In the genomic region with DNA sequence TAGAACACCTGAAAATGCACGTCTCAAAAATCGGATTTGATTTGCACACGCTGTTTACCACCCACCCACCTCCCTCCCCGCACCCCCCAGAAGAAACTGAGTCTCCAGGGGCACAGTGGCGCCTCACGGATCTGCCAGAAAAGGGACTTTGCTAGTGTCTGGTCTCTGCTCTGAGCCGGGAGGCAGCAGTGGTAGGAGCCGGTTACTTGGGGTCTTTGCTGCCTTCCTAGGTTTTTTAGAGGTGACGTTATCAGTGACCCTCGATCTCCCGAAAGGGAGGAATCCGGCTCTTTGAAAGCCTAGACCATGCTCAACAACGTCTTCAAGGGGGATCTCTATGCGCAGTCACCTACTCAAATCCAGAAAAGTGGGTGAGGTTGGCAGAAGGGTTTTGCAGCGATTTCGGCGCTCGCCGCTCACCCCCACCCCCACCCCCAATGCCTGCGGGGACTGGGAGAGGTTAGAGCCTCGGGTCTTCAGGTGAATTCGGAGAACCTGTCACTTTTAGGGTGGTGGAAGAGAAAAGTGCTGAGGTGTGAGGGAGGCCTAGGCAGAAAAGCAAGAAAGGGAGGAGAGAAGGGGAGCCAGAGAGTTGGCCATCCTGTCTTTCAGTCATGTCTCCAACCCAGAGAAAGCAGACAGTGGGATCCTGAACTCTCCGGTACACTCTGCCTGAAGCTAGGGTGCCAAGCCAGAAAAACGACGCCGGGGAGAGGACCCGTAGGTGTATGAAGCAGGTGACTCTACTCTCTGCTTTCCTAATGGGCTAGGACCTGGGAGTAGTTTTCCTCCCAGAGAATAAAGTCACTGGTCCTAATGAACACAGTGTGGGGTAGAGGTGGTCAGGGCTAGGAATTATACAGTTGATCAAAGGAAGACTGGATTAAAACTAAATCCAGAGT, we compare ENCODE assay signal across 8 mouse cellular contexts.
A peak's percentile ranks its signal among the peaks of the same experiment; 100 is the strongest.
DNase-seq lines count a peak whose midpoint lies in the region; ATAC-seq lines count a peak whose summit lies in the region.

No protein-coding gene starts in this region.

- no peak for ATAC-seq in intestine, embryonic 15.5 days
- ATAC-seq in neural tube, embryonic 11.5 days (ENCODE audit: insufficient read depth, low FRiP score, low TSS enrichment), result no peak
- no peak for ATAC-seq in megakaryocyte progenitor cell, adult 5-6 weeks (replicated peaks; ENCODE audit: poor library complexity)

- peak overlapping the region; percentile 56 for H3K9ac ChIP-seq in intestine, embryonic 15.5 days
- H3K9ac ChIP-seq in neural tube, embryonic 11.5 days (ENCODE audit: low read length), result peak overlapping the region; percentile 59

- DNase-seq in adrenal gland, adult (ENCODE audit: inconsistent age in 2 of 2, low spot score in 1 of 2), result peak; percentile 57 to 92
- DNase-seq in adrenal gland, adult 8-10 months, result no peak
- peak; percentile 25 for DNase-seq in ovary, postnatal 14 days (ENCODE audit: low spot score)
- DNase-seq in ovary, adult 18-20 months (ENCODE audit: low spot score), result no peak
- DNase-seq in neural tube, embryonic 11.5 days (ENCODE audit: low spot score), result peak; percentile 54
- DNase-seq in layer of hippocampus, adult 9-11 months, result no peak

- H3K27ac ChIP-seq in intestine, embryonic 15.5 days, result peak overlapping the region; percentile 82
- peak overlapping the region; percentile 97 for H3K27ac ChIP-seq in neural tube, embryonic 11.5 days (ENCODE audit: low read depth, low read length)

- 0 out of 2 replicates have a peak, but pooled peaks cover 4% of the 10 kb centered on the region for H3K27me3 ChIP-seq in intestine, embryonic 15.5 days (replicated peaks)
- no peaks in the 10 kb centered on the region for H3K27me3 ChIP-seq in neural tube, embryonic 11.5 days (ENCODE audit: control insufficient read depth, insufficient read depth, low read length)

- peak overlapping the region; percentile 43 for H3K4me3 ChIP-seq in intestine, embryonic 15.5 days (replicated peaks)
- H3K4me3 ChIP-seq in neural tube, embryonic 11.5 days (ENCODE audit: low read depth, low read length), result peak overlapping the region; percentile 36

- no peaks in the 10 kb centered on the region for H3K9me3 ChIP-seq in intestine, embryonic 15.5 days
- no peaks in the 10 kb centered on the region for H3K9me3 ChIP-seq in neural tube, embryonic 11.5 days (ENCODE audit: control insufficient read depth, low read length)

- peaks cover 11% of the 10 kb centered on the region; the same call in 1 of the 2 replicates for H3K4me1 ChIP-seq in intestine, embryonic 15.5 days (replicated peaks)
- H3K4me1 ChIP-seq in neural tube, embryonic 11.5 days (ENCODE audit: control insufficient read depth, insufficient read depth, low read length), result peaks cover 38% of the 10 kb centered on the region

- H3K4me2 ChIP-seq in intestine, embryonic 15.5 days (replicated peaks), result peak overlapping the region; percentile 83
- peak overlapping the region; percentile 67 for H3K4me2 ChIP-seq in neural tube, embryonic 11.5 days (ENCODE audit: low read depth)

- H3K36me3 ChIP-seq in intestine, embryonic 15.5 days, result no peaks in the 10 kb centered on the region
- no peaks in the 10 kb centered on the region for H3K36me3 ChIP-seq in neural tube, embryonic 11.5 days (ENCODE audit: control insufficient read depth, insufficient read depth, low read length)

- WGBS in intestine, embryonic 15.5 days, result 14% methylated on average over 27 of the region's 27 CpGs
- under 1% methylated on average over 27 of the region's 27 CpGs for WGBS in neural tube, embryonic 11.5 days

Comparison
In these comparisons a context has a peak if more than half of its experiments do, and no peak if none do; other contexts are left out.
1. DNase-seq: peak in adrenal gland, adult (2 of 2), ovary, postnatal 14 days (single experiment) and neural tube, embryonic 11.5 days (single experiment); none in adrenal gland, adult 8-10 months (single experiment), ovary, adult 18-20 months (single experiment) and layer of hippocampus, adult 9-11 months (single experiment).